Mouse (Mus musculus) left cerebral cortex, postnatal 14 days (tissue): Measurements from ENCODE around the gene Zfp574. TPM values are rescaled to one million over a fixed set of nuclear protein-coding genes. Genes with fewer than 3 reads are reported as not detected.

Experiments used
- microRNA-seq, 2 experiments: library from miRNA; unstranded; fragments of <30 nt; microRNA quantifications; one replicate each; pipeline ENCODE4 v1.2.0; 2022
- total RNA-seq, 2 experiments: library from RNA; stranded (reverse); gene quantifications; 2 replicates each; pipeline ENCODE4 v1.2.3; 2021

Gene Zfp574
- total RNA-seq, 2 experiments from 2014 or later = 28.1 to 30.0 TPM

Small RNA genes within 50 kb of the gene (microRNA-seq; reads per million reads assigned to microRNA genes)
- 0 reads per million in 2 experiments for gene Mir6537

Other genes starting within 250 kb of the Zfp574 start
- not detected for gene Gm9844, start 210.4 kb upstream of the Zfp574 start, total RNA-seq
- not detected for gene Lypd4, start 202.6 kb upstream of the Zfp574 start, total RNA-seq
- gene Dmrtc2, start 202.5 kb upstream of the Zfp574 start, total RNA-seq = not detected
- 100 to 1,000 TPM; 421 to 431 TPM for gene Rps19, start 188.2 kb upstream of the Zfp574 start, total RNA-seq
- under 1 TPM in 1 of 2 experiments, not detected in 1; 0.55 TPM for gene Cd79a, start 175.2 kb upstream of the Zfp574 start, total RNA-seq
- gene Arhgef1, start 169.7 kb upstream of the Zfp574 start, total RNA-seq = 10 to 100 TPM; 80.3 to 89.2 TPM
- gene Gm4881, start 128.1 kb upstream of the Zfp574 start, total RNA-seq = not detected
- gene Rabac1, start 99.8 kb upstream of the Zfp574 start, total RNA-seq = 100 to 1,000 TPM; 303 to 313 TPM
- 1,000 to 10,000 TPM; 2,091 to 2,391 TPM for gene Atp1a3, start 66.6 kb upstream of the Zfp574 start, total RNA-seq
- 100 to 1,000 TPM; 264 to 270 TPM for gene Grik5, start 221 bp upstream of the Zfp574 start, total RNA-seq
- gene Pou2f2, start 107.2 kb downstream of the Zfp574 start, total RNA-seq = 10 to 100 TPM; 11.5 to 13.0 TPM
- 10 to 100 TPM; 25.0 to 26.0 TPM for gene Dedd2, start 148.0 kb downstream of the Zfp574 start, total RNA-seq
- 10 to 100 TPM in 1 of 2 experiments, 1 to 10 TPM in 1; 9.2 to 10.3 TPM for gene Zfp526, start 148.9 kb downstream of the Zfp574 start, total RNA-seq
- gene Gsk3a, start 165.3 kb downstream of the Zfp574 start, total RNA-seq = 100 to 1,000 TPM; 201 to 203 TPM
- gene Erf, start 178.2 kb downstream of the Zfp574 start, total RNA-seq = 10 to 100 TPM; 68.6 to 70.7 TPM
- 100 to 1,000 TPM; 246 to 255 TPM for gene Cic, start 195.1 kb downstream of the Zfp574 start, total RNA-seq
- gene Pafah1b3, start 225.4 kb downstream of the Zfp574 start, total RNA-seq = 10 to 100 TPM; 25.2 to 32.2 TPM
- gene Prr19, start 228.8 kb downstream of the Zfp574 start, total RNA-seq = under 1 TPM in 1 of 2 experiments, not detected in 1; 0.29 TPM
- gene Tmem145, start 233.5 kb downstream of the Zfp574 start, total RNA-seq = 10 to 100 TPM; 70.9 to 76.8 TPM
- gene Megf8, start 244.6 kb downstream of the Zfp574 start, total RNA-seq = 10 to 100 TPM; 97.4 to 97.8 TPM